Mouse (Mus musculus) forebrain, embryonic 13.5 days (tissue): Measurements from ENCODE around the gene Il11ra1. TPM values are rescaled to one million over a fixed set of nuclear protein-coding genes. Genes with fewer than 3 reads are reported as not detected.
"Not testable (repeated sequence)": the region's sequence is repeated elsewhere in the genome, so short reads cannot be mapped to it uniquely, and the experiment has no call there.

Experiments
- ATAC-seq: fragments of 200-750 bp; cut with Nextera tagmentation; 2 replicates; pipeline ENCODE4 v1.8.0; 2017
- H3K27ac ChIP-seq: fragments of 300-500 bp; sonication (generic); 2 replicates; pipeline ENCODE4 v1.5.1; 2015; ENCODE audit warnings: inconsistent platforms, mild to moderate bottlenecking, moderate library complexity
- H3K27me3 ChIP-seq: fragments of 300-500 bp; sonication (generic); 2 replicates; pipeline ENCODE4 v1.6.1; 2015; ENCODE audit warnings: mild to moderate bottlenecking, inconsistent platforms
- H3K36me3 ChIP-seq: fragments of 300-500 bp; sonication (generic); 2 replicates; pipeline ENCODE4 v1.6.1; 2015; ENCODE audit warnings: mild to moderate bottlenecking, inconsistent platforms; ENCODE audit not compliant: poor library complexity, severe bottlenecking
- H3K4me1 ChIP-seq: fragments of 300-500 bp; sonication (generic); 2 replicates; pipeline ENCODE4 v1.6.1; 2015; ENCODE audit warnings: inconsistent platforms
- H3K4me2 ChIP-seq: fragments of 300-500 bp; sonication (generic); 2 replicates; pipeline ENCODE4 v1.6.1; 2015; ENCODE audit warnings: inconsistent platforms, mild to moderate bottlenecking, moderate library complexity
- H3K4me3 ChIP-seq: fragments of 300-500 bp; sonication (generic); 2 replicates; pipeline ENCODE4 v1.5.1; 2015; ENCODE audit warnings: mild to moderate bottlenecking, inconsistent platforms
- H3K9ac ChIP-seq: fragments of 300-500 bp; sonication (generic); 2 replicates; pipeline ENCODE4 v1.6.1; 2015; ENCODE audit warnings: mild to moderate bottlenecking, inconsistent platforms
- H3K9me3 ChIP-seq: fragments of 300-500 bp; sonication (generic); replicated peaks from 2 replicates; pipeline ENCODE4 v1.6.1; 2016; ENCODE audit warnings: inconsistent platforms
- WGBS: fragments of 180-500 bp; shearing (Covaris S2); methylation state at CpG from one replicate; pipeline ENCODE4 v1.1.7; 2015; 5-methylcytosine and 5-hydroxymethylcytosine counted together
- polyA plus RNA-seq: library from polyadenylated mRNA; unstranded; fragments of >200 nt; fragmentation: Nextera tagmentation; extraction: Ambion mirVana; gene quantifications from 2 replicates; pipeline ENCODE4 v1.2.1, GENCODE M21; 2015

Il11ra1 gene
- polyA plus RNA-seq, 1 experiment from 2014 or later, result 28.1 TPM

GRCm38 (mm10) chr4:41775840-41776239 is 76.1 kb downstream of the Il11ra1 start:
- H3K36me3 ChIP-seq, H3K4me2 ChIP-seq, H3K4me3 ChIP-seq, H3K27me3 ChIP-seq, H3K9ac ChIP-seq, ATAC-seq, H3K27ac ChIP-seq, H3K4me1 ChIP-seq, H3K9me3 ChIP-seq: not testable (repeated sequence)
- 93% methylated on average over 1 of the region's 1 CpGs for WGBS

GRCm38 (mm10) chr4:41781271-41781670 is 81.5 kb downstream of the Il11ra1 start:
- not testable (repeated sequence) for H3K4me2 ChIP-seq, H3K27ac ChIP-seq, H3K36me3 ChIP-seq, H3K27me3 ChIP-seq, H3K4me1 ChIP-seq, ATAC-seq, H3K9ac ChIP-seq, H3K9me3 ChIP-seq, H3K4me3 ChIP-seq
- WGBS, result 21% methylated on average over 9 of the region's 9 CpGs

- not testable (repeated sequence) for H3K9ac ChIP-seq, H3K9me3 ChIP-seq, H3K4me1 ChIP-seq, H3K27ac ChIP-seq, H3K4me2 ChIP-seq, ATAC-seq, H3K27me3 ChIP-seq, H3K4me3 ChIP-seq, H3K36me3 ChIP-seq
- WGBS, result 22% methylated on average over 14 of the region's 21 CpGs
Measured at GRCm38 (mm10) chr4:41781748-41782485, 82.1 kb downstream of the Il11ra1 start.

GRCm38 (mm10) chr4:41782711-41783110 is 82.9 kb downstream of the Il11ra1 start:
- not testable (repeated sequence) for H3K4me2 ChIP-seq, H3K27me3 ChIP-seq, H3K27ac ChIP-seq, H3K9ac ChIP-seq, H3K36me3 ChIP-seq, H3K9me3 ChIP-seq, H3K4me3 ChIP-seq, ATAC-seq, H3K4me1 ChIP-seq
- WGBS, result 32% methylated on average over 4 of the region's 4 CpGs

- H3K4me1 ChIP-seq, H3K9ac ChIP-seq, H3K4me3 ChIP-seq, H3K4me2 ChIP-seq, ATAC-seq, H3K27ac ChIP-seq, H3K27me3 ChIP-seq, H3K9me3 ChIP-seq, H3K36me3 ChIP-seq: not testable (repeated sequence)
- WGBS, result 12% methylated on average over 3 of the region's 3 CpGs
Measured at GRCm38 (mm10) chr4:41783197-41783596, 83.4 kb downstream of the Il11ra1 start.

Other genes starting within 250 kb of the Il11ra1 start
- gene Kif24, start 235.1 kb upstream of the Il11ra1 start, polyA plus RNA-seq, result 8.9 and 9.7 TPM in 2 replicates
- 62.2 and 72.8 TPM in 2 replicates for gene Nudt2, start 234.8 kb upstream of the Il11ra1 start, polyA plus RNA-seq
- 3.0 and 3.1 TPM in 2 replicates for gene AI464131, start 196.9 kb upstream of the Il11ra1 start, polyA plus RNA-seq
- 9.1 and 14.3 TPM in 2 replicates for gene 1110017D15Rik, start 182.7 kb upstream of the Il11ra1 start, polyA plus RNA-seq
- 8.0 and 10.8 TPM in 2 replicates for gene Fam219a, start 130.5 kb upstream of the Il11ra1 start, polyA plus RNA-seq
- gene Dnaic1, start 130.2 kb upstream of the Il11ra1 start, polyA plus RNA-seq, result 1.0 and 2.2 TPM in 2 replicates
- gene Enho, start 59.7 kb upstream of the Il11ra1 start, polyA plus RNA-seq, result 47.8 and 50.6 TPM in 2 replicates
- gene Cntfr, start 2.9 kb upstream of the Il11ra1 start, polyA plus RNA-seq, result 21.1 and 21.8 TPM in 2 replicates
- 80.7 and 83.8 TPM in 2 replicates for gene Rpp25l, start 13.5 kb downstream of the Il11ra1 start, polyA plus RNA-seq
- gene Dctn3, start 23.2 kb downstream of the Il11ra1 start, polyA plus RNA-seq, result 259 and 262 TPM in 2 replicates
- 0.26 TPM in 2 replicates for gene Arid3c, start 31.2 kb downstream of the Il11ra1 start, polyA plus RNA-seq
- 16.2 and 17.5 TPM in 2 replicates for gene Galt, start 55.2 kb downstream of the Il11ra1 start, polyA plus RNA-seq
- 47.5 and 55.4 TPM in 2 replicates for gene Sigmar1, start 56.2 kb downstream of the Il11ra1 start, polyA plus RNA-seq
- 159 and 175 TPM in 2 replicates for gene Ccl27a, start 74.3 kb downstream of the Il11ra1 start, polyA plus RNA-seq
- not detected in 2 replicates for gene Gm21541, start 203.6 kb downstream of the Il11ra1 start, polyA plus RNA-seq
- gene Gm20878, start 241.6 kb downstream of the Il11ra1 start, polyA plus RNA-seq, result 5.4 and 6.6 TPM in 2 replicates